In the genomic region with DNA sequence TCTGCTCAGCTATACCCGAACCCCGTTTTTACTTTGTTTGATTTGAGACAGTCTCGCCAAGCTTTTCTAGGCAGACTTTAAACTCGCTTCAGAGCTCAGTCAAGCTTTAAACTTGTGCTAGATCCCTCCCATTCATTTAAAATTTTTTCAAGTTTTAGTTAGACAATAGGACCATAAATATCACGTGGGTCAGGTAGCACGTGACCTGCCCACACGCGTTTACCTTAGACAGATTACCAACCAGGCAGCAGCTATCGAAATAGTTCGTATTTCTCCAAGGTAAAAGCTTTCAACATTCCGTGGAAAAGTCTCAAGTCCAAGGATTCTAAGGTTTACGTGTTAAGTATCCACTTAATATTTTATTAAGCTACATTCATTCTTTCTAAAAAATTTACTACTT, we compare ENCODE assay signal across 8 mouse cellular contexts. TPM values are rescaled to one million over a fixed set of nuclear protein-coding genes. Genes with fewer than 3 reads are reported as not detected.
DNase-seq lines count a peak whose midpoint lies in the region; ATAC-seq lines count a peak whose summit lies in the region.

No protein-coding gene starts in this region.

- H3K36me3 ChIP-seq in heart, embryonic 11.5 days (ENCODE audit: control insufficient read depth, insufficient read depth, low read length): no peaks in the 10 kb centered on the region
- H3K36me3 ChIP-seq in kidney, embryonic 15.5 days: no peaks in the 10 kb centered on the region

- ATAC-seq in heart, embryonic 11.5 days (replicated peaks; ENCODE audit: insufficient number of reproducible peaks, low FRiP score, low TSS enrichment): peak; percentile 65; the same call in 1 of the 2 replicates
- peak; percentile 88 for ATAC-seq in kidney, embryonic 15.5 days (replicated peaks; ENCODE audit: low FRiP score)

- peak overlapping the region; percentile 54 for H3K4me3 ChIP-seq in heart, embryonic 11.5 days (ENCODE audit: low read depth, low read length)
- H3K4me3 ChIP-seq in kidney, embryonic 15.5 days (replicated peaks): peak overlapping the region; percentile 56

- peak overlapping the region; percentile 79 for H3K27ac ChIP-seq in heart, embryonic 11.5 days (ENCODE audit: low read depth, low read length)
- peak overlapping the region; percentile 81 for H3K27ac ChIP-seq in kidney, embryonic 15.5 days

- 0 out of 2 replicates have a peak, but pooled peaks cover 3% of the 10 kb centered on the region for H3K4me1 ChIP-seq in heart, embryonic 11.5 days (ENCODE audit: control insufficient read depth, insufficient read depth, low read length)
- 0 out of 2 replicates have a peak, but pooled peaks cover 6% of the 10 kb centered on the region for H3K4me1 ChIP-seq in kidney, embryonic 15.5 days

- peak; percentile 31 for DNase-seq in gastrocnemius, postnatal 10 days
- DNase-seq in gastrocnemius, adult 8-10 months (ENCODE audit: low spot score in 2 of 2): no peak
- DNase-seq in c-Kit-positive CD71-positive TER-119-negative erythroid progenitor cells, embryonic 14.5 days (ENCODE audit: low read depth): peak; percentile 87
- DNase-seq in lung, postnatal 25 days (ENCODE audit: low spot score): peak; percentile 65
- peak; percentile 81 for DNase-seq in retina, postnatal 1 day
- DNase-seq in frontal cortex, postnatal 25 days (ENCODE audit: low spot score in 2 of 2): no peak

- peak overlapping the region; percentile 71 for H3K9ac ChIP-seq in heart, embryonic 11.5 days (ENCODE audit: low read depth, low read length)
- peak overlapping the region; percentile 51 for H3K9ac ChIP-seq in kidney, embryonic 15.5 days

- H3K9me3 ChIP-seq in heart, embryonic 11.5 days (replicated peaks; ENCODE audit: control insufficient read depth, low read length): no peaks in the 10 kb centered on the region
- H3K9me3 ChIP-seq in kidney, embryonic 15.5 days (replicated peaks): no peaks in the 10 kb centered on the region

- no peaks in the 10 kb centered on the region for H3K27me3 ChIP-seq in heart, embryonic 11.5 days (ENCODE audit: control insufficient read depth, insufficient read depth, low read length)
- no peaks in the 10 kb centered on the region for H3K27me3 ChIP-seq in kidney, embryonic 15.5 days

- WGBS in heart, embryonic 11.5 days (ENCODE audit: insufficient replicate concordance): 12% methylated on average over 12 of the region's 12 CpGs
- WGBS in kidney, embryonic 15.5 days: 8% methylated on average over 12 of the region's 12 CpGs

- peak overlapping the region; percentile 69 for H3K4me2 ChIP-seq in heart, embryonic 11.5 days
- H3K4me2 ChIP-seq in kidney, embryonic 15.5 days: peak overlapping the region; percentile 71

RNA-seq across cellular contexts. Expression of a gene that starts 10.4 kb away (rescaled TPM):
- total RNA-seq in gastrocnemius, postnatal 10 days (2021): 1 to 10 TPM; 1.1 to 3.3 TPM
- total RNA-seq in gastrocnemius, adult 8-10 months (2022): 1 to 10 TPM in 3 of 4 experiments, under 1 TPM in 1; 0.97 to 1.8 (median 1.4) TPM
- 11.7 and 12.8 TPM in 2 replicates for polyA plus RNA-seq in heart, embryonic 11.5 days (2014; fragmentation: Nextera tagmentation; extraction: Ambion mirVana)
- 5.1 and 6.3 TPM in 2 replicates for polyA plus RNA-seq in kidney, embryonic 15.5 days (2015; fragmentation: Nextera tagmentation; extraction: Ambion mirVana)

RNA-seq across cellular contexts. Expression of a gene that starts 42.2 kb away (rescaled TPM):
- total RNA-seq in gastrocnemius, postnatal 10 days (2021): 10 to 100 TPM; 39.2 to 52.3 TPM
- total RNA-seq in gastrocnemius, adult 8-10 months (2022): 1 to 10 TPM; 3.9 to 8.0 (median 6.7) TPM
- polyA plus RNA-seq in heart, embryonic 11.5 days (2014; fragmentation: Nextera tagmentation; extraction: Ambion mirVana): 44.4 and 51.4 TPM in 2 replicates
- 13.4 and 14.7 TPM in 2 replicates for polyA plus RNA-seq in kidney, embryonic 15.5 days (2015; fragmentation: Nextera tagmentation; extraction: Ambion mirVana)

Comparison
In these comparisons a context has a peak if more than half of its experiments do, and no peak if none do; other contexts are left out.
1. DNase-seq: peak in gastrocnemius, postnatal 10 days (single experiment), c-Kit-positive CD71-positive TER-119-negative erythroid progenitor cells, embryonic 14.5 days (single experiment), lung, postnatal 25 days (single experiment) and retina, postnatal 1 day (single experiment); none in gastrocnemius, adult 8-10 months (0 of 2) and frontal cortex, postnatal 25 days (0 of 2).
2. RNA of a gene that starts 42.2 kb away (total RNA-seq): 39.2 to 52.3 TPM in gastrocnemius, postnatal 10 days; 3.9 to 8.0 TPM in gastrocnemius, adult 8-10 months; every median in the first group is over 4 times any median in the second.